Mouse (Mus musculus) urinary bladder, postnatal 4 days (tissue): Measurements from ENCODE around the gene Akr1c13.
"Not testable (repeated sequence)": the region's sequence is repeated elsewhere in the genome, so short reads cannot be mapped to it uniquely, and the experiment has no call there.

ENCODE experiments used
- DNase-seq, 2 experiments: peaks; one replicate each; pipeline ENCODE4 v3.0.0; 2021 to 2022; ENCODE audit warnings: low spot score in 2 of 2

The Akr1c13 gene

GRCm38 (mm10) chr13:4190904-4191303 lies at the start of gene Akr1c13:
Gene Akr1c13 (plus strand): TSS chr13:4191150.
- DNase-seq, result no peak

- no peak for DNase-seq
These were observed 46.7 kb upstream of the Akr1c13 start for GRCm38 (mm10) chr13:4144261-4144660.

DNA sequence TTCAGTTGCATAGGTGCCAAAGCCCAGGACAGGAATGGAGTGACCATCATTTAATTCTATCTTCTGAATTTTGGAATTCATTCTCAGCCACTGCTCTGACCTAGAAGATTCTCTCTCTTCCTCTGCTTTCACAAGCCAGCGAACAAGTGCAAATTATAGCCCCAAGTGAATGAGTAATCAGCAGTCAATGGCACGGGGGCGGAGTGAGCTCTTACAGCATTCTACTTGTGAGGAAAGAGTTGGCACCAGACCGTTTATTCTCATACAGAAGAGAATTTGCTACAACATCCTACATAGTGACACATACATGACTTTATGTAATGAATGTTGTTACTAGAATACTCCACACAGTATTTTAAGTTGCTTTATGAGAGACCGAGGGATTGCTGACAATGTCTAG lies 40.4 kb upstream of the Akr1c13 start, which contains the start of gene Akr1c18:
Gene Akr1c18, minus strand, starts transcription at position 137 of the 400 bp plus-strand sequence.
- DNase-seq, result no peak

GRCm38 (mm10) chr13:4152908-4153307 lies 38.0 kb upstream of the Akr1c13 start:
- no peak for DNase-seq

DNA sequence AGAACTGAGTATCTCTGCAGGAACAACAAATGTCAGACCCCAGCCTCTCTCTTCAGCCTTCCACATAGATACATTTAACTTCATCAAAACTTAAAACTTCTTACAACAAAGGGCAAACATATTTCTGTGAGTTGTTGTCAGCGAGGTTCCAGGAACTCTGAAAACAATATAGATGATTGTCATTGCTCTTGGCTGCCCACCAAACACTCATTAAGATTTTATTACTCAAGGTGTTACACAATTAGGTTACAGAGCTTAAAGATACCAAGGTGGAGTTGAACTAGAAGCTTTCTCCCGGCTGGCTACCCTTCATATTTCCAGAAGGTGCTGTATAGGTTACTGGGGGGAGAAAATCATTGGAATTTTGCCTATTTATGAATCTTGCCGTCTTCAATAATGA lies 37.4 kb upstream of the Akr1c13 start:
- DNase-seq, result no peak

- no peak for DNase-seq
These were observed 35.7 kb upstream of the Akr1c13 start for GRCm38 (mm10) chr13:4155286-4155685.

- DNase-seq, result no peak
These were observed 22.9 kb upstream of the Akr1c13 start for GRCm38 (mm10) chr13:4168006-4168405.

GRCm38 (mm10) chr13:4172978-4173377 lies 18.0 kb upstream of the Akr1c13 start:
- DNase-seq, result no peak

- not testable (repeated sequence) for DNase-seq
These were observed 9.6 kb upstream of the Akr1c13 start for GRCm38 (mm10) chr13:4181321-4181720.

- no peak for DNase-seq
These were observed 7.8 kb upstream of the Akr1c13 start for GRCm38 (mm10) chr13:4183116-4183515.

DNA sequence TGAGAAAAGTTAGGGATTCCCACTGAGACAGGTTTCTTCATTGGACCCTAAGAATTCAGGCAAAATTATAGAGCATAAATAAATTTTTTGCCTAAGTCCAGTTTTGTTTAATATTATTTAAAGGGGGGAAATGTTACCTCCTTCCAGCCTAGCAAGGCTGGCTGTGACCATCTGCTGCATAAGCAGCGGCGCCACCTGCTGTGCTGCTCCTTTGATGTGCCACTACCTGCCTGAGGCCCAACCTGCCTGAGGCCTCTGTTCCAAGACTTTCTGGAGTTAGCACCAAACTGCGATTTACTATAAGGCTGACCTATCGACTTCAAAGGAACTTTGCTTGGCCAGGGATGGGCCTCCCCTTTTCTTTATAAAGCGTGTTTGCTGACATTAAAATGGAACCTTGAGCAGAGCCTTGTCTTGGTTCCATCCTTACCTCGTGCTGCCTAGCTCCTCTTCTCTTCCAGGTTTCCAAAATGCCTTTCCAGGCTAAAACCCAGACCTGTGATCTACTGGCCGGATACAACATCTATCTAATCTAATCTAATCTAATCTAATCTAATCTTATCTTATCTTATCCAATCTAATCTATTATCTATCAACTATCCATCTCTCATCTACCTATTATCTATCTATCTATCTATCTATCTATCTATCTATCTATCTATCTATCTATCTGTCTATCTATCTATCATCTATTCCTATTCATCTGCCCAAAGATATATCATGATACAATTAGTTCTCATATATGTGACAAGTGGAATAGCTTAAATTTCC lies 4.1 kb upstream of the Akr1c13 start:
- not testable (repeated sequence) for DNase-seq

GRCm38 (mm10) chr13:4188174-4188573 lies 2.8 kb upstream of the Akr1c13 start:
- no peak for DNase-seq

DNA sequence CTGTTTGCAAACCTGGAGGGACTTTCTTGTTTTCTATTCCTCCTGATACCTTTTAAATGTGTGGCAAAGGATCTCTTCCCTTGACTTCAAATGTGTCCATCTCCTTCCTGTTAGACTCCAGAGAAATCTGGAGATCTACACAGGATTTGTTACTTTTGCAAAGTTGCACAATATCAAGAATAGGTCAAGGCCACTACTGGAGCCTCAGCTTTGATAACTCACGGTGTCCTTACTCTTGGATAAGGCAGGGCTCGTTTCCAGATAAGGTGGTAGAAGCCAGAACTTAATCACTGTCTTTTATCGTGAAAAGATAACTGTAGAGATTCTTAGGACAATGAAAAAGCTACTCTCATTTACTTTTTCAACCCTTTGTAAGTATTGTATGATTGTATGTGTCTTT lies 1.6 kb downstream of the Akr1c13 start:
- no peak for DNase-seq

DNA sequence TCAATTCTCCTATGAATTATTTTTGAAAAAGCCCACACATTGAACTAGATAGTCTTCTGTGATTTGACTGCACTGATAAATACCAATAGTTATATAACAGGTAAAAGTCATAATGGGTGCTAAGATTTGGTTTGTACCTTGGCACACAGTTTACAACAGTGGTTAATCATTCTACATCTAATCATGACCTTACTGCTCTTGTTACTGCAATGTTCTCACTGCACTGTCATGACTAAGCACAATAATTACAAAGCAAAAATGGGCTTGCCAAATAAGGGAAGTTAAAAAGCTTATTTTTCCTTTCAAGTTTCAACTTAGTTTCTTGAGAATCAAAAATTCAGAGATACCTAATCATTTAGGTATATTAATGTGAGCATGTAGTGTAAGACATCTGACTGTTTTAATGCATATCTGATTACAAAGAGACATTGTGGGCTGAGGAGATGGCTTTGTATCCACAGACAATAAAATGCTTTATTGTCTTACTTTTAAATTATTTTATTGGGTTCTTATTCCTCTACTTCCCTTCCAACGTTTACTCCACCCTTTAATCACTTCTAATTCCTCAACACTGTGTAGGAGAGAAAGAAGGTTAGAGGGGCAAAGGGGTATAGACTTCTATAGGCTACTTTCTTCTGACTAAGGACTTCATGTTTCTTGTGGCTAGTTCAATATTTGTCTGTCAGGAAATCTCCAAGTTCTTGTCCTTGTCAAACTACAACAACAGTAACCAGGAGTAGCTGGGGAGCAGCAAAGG lies 15.4 kb downstream of the Akr1c13 start:
- DNase-seq, result no peak

GRCm38 (mm10) chr13:4211560-4212299 lies 20.8 kb downstream of the Akr1c13 start:
- DNase-seq, result no peak

DNA sequence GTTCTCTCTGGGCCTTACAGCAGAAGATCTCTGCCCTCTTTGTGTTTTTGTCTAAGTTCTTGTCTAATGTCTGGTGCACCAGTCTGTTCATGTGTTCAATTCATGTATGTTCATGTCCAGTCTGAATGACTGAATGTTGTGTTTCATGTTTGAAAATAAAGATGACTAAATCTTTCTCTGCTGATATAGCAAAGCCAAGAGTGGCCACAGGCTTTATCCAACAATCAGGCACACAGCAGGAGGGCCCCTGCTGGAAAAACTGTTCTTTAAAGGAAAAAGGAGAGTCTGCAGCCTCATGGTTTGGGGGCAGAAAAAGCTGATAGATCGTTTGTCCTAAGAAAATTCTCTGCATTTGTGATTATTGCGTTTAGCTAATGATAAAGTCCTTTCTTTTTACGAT lies 21.4 kb downstream of the Akr1c13 start:
- DNase-seq, result no peak

GRCm38 (mm10) chr13:4215496-4215895 lies 24.5 kb downstream of the Akr1c13 start:
- DNase-seq, result not testable (repeated sequence)

GRCm38 (mm10) chr13:4228441-4228840 lies 37.5 kb downstream of the Akr1c13 start, which contains the start of gene Akr1c19:
Gene Akr1c19 (plus strand): TSS chr13:4228700.
- DNase-seq, result no peak

DNA sequence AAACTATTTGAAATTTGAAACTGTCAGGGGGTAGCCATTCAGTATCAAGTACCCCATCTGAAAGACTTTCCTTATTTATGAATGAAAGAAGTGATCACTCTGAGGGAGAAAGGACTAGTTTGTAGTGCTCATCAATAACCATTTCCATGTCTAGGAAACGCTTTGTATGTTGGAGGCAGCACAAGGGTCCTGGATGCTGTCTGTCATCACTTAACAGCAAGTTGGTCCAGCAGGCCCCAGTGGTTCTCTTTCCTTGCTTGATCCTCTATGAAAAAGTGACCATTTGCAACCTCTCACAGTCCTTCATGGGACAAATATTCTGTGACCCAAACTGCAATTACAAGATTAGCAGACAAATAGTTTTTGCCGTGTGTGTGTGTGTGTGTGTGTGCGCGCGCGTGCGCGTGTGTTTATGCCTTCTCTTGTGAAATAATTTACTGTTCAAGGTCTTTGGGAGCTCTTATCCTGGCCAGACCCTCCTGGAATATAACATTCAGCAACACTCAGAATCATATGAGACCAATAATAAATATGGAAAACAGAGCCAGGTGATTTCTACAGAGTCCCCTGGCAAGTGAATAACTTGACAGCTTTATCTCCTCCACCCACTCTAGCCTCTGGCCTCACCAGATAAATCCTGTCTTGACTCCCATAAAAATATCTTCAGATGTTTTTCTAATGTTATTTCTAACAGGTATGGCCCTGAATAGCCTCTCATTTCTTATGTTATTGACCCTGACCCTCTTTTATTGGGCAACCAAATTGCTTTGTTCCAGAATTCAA lies 40.1 kb downstream of the Akr1c13 start:
- DNase-seq, result no peak

- no peak for DNase-seq
These were observed 42.2 kb downstream of the Akr1c13 start for GRCm38 (mm10) chr13:4233135-4233534.

DNA sequence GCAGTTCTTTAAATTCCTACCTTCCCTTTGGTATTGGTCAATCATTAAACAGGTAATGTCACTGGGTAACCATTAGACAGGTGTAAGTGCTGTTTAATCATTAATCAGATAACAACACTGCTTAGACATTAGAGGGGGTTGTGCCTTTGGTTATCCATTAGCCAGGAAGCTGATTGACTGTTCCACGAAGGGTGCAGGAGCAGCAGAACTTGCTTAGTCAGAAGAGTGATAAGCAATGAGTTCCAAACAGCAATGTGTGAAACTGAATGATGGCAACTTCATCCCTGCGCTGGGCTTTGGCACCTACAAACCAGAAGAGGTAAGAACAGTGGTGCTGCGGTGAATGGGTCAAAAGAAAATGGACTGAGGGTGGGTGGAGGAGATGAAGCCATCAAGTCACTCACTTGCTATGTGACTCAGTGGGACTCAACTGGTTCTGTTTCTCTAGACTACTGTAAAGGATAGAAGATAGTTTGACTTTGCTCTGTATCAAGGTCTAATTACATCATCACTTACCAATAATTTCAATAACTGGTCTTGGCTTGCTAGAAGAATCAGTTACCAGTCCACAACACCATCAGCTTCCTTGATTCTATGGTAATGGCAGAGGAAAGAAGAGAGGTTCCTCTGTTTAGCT lies 42.7 kb downstream of the Akr1c13 start:
- no peak for DNase-seq
